Mouse (Mus musculus) cerebellum, adult 2 months (tissue): ENCODE data around the gene Rftn2.

Experiments
- CTCF ChIP-seq: fragments of 200-500 bp; IDR thresholded peaks from 2 replicates; pipeline ENCODE4 v1.5.1; 2011; ENCODE audit warnings: low read depth, mild to moderate bottlenecking, control low read depth, low read length, moderate library complexity, borderline replicate concordance; ENCODE audit not compliant: insufficient read depth
- POLR2A ChIP-seq: fragments of 200-500 bp; IDR thresholded peaks from 2 replicates; pipeline ENCODE4 v1.6.1; 2011; ENCODE audit warnings: low read length, control low read depth, borderline replicate concordance; ENCODE audit not compliant: insufficient read depth

DNA sequence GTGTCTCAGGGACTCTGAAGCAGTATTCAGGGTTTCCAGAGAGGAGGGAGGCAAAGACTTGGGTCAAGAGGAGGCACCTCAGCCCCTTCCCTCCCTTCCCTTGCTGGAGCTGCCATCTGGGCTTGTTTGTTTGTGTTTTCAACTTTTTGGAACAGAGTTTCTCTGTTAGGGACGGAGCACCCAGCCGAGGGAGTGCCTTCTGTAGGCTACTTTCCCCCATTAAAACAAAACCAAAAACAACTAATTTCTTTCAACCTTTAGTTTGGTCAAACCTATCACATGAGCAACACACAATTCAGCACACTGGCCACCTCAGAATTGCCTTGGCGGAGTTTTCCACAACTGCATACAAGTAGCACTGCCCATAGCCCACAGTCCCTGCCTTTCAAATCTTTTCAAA is 1.2 kb downstream of the Rftn2 start:
- no peak for TF ChIP-seq POLR2A
- no peak for TF ChIP-seq CTCF
